Comparison of ENCODE assay signal across 7 mouse cellular contexts in genomic region chr16:63856658-63857552, GRCm38 (mm10). TPM values are rescaled to one million over a fixed set of nuclear protein-coding genes. Genes with fewer than 3 reads are reported as not detected.
A peak's percentile ranks its signal among the peaks of the same experiment; 100 is the strongest.
DNase-seq lines count a peak whose midpoint lies in the region; ATAC-seq and TF ChIP-seq lines count a peak whose summit lies in the region.

No protein-coding gene starts in this region.

- no peaks in the 10 kb centered on the region for H3K9me3 ChIP-seq in intestine, embryonic 14.5 days (ENCODE audit: control insufficient read depth, low read length)

- H3K27me3 ChIP-seq in intestine, embryonic 14.5 days (replicated peaks; ENCODE audit: control insufficient read depth, insufficient read depth, low read length), result no peaks in the 10 kb centered on the region

- H3K9ac ChIP-seq in intestine, embryonic 14.5 days (ENCODE audit: low read length), result peak overlapping the region; percentile 64

- intact Hi-C loops in left cerebral cortex, postnatal 10 days (cut with DNase I), result loop anchor here (2.0 kb wide), 1 partner anchor 866 kb away; no protein-coding TSS in a partner anchor

- peaks cover 3% of the 10 kb centered on the region; the same call in 1 of the 2 replicates for H3K4me1 ChIP-seq in intestine, embryonic 14.5 days (replicated peaks; ENCODE audit: control insufficient read depth, insufficient read depth, low read length)

- DNase-seq in brain, embryonic 14.5 days (ENCODE audit: low read depth), result peak; percentile 96
- peak; percentile 63 for DNase-seq in embryo, embryonic 11.5 days (ENCODE audit: low read depth, low spot score)
- DNase-seq in gastrocnemius, postnatal 4 days (ENCODE audit: low spot score in 2 of 2), result peak; percentile 47 to 72
- peak; percentile 90 for DNase-seq in intestine, embryonic 14.5 days (ENCODE audit: low spot score)
- peak; percentile 75 to 86 for DNase-seq in left cerebral cortex, postnatal 10 days (ENCODE audit: extremely low spot score in 1 of 2, low spot score in 2 of 2)
- peak; percentile 75 to 79 for DNase-seq in right cerebral cortex, postnatal 36 days (ENCODE audit: low spot score in 2 of 2)

- peak overlapping the region; percentile 86 for H3K4me2 ChIP-seq in intestine, embryonic 14.5 days (ENCODE audit: low read length)

- 3% methylated on average over 33 of the region's 33 CpGs for WGBS in intestine, embryonic 14.5 days

- peak; percentile 33; the same call in 1 of the 2 replicates for TF ChIP-seq POLR2A in brain, embryonic 14.5 days (IDR thresholded peaks at IDR 0.05; ENCODE audit: borderline replicate concordance, extremely low read depth, insufficient read depth, insufficient read length, poor library complexity, severe bottlenecking)

- ATAC-seq in intestine, embryonic 14.5 days (replicated peaks; ENCODE audit: low FRiP score, low TSS enrichment, low read depth), result peak; percentile 94
- ATAC-seq in megakaryocyte progenitor cell, adult 5-6 weeks (replicated peaks; ENCODE audit: poor library complexity), result peak; percentile 88

- peak overlapping the region; percentile 59 for H3K4me3 ChIP-seq in intestine, embryonic 14.5 days (ENCODE audit: low read depth, low read length)

- H3K36me3 ChIP-seq in intestine, embryonic 14.5 days (ENCODE audit: control insufficient read depth, insufficient read depth, low read length), result no peaks in the 10 kb centered on the region

- TF ChIP-seq CTCF in brain, embryonic 14.5 days (IDR thresholded peaks at IDR 0.05; ENCODE audit: borderline replicate concordance, extremely low read depth, insufficient read depth, insufficient read length), result peak; percentile 77

- H3K27ac ChIP-seq in intestine, embryonic 14.5 days (ENCODE audit: low read depth), result peak overlapping the region; percentile 67

RNA-seq across cellular contexts. Expression of gene Epha3, which starts 7.1 kb away (rescaled TPM):
- 23.0 and 28.0 TPM in 2 replicates for polyA plus RNA-seq in brain, embryonic 14.5 days (2012; rRNA removed)
- total RNA-seq in gastrocnemius, postnatal 4 days (2021), result 10 to 100 TPM in 1 of 2 experiments, 1 to 10 TPM in 1; 9.8 to 10.4 TPM
- 12.6 and 13.5 TPM in 2 replicates for polyA plus RNA-seq in intestine, embryonic 14.5 days (2014; fragmentation: Nextera tagmentation; extraction: Ambion mirVana)
- total RNA-seq in left cerebral cortex, postnatal 10 days (2021), result 10 to 100 TPM; 26.2 to 29.0 TPM
- total RNA-seq in megakaryocyte progenitor cell, adult 5-6 weeks (2015), result not detected in 2 replicates
- total RNA-seq in megakaryocyte progenitor cell, adult 5-6 weeks (2017), result not detected in 2 replicates

Comparison
In these comparisons a context has a peak if more than half of its experiments do, and no peak if none do; other contexts are left out.
1. Peak in every context shown above with its lines: DNase-seq, ATAC-seq, H3K4me3 ChIP-seq and H3K27ac ChIP-seq.
2. RNA of gene Epha3, which starts 7.1 kb away (total RNA-seq): 26.2 to 29.0 TPM in left cerebral cortex, postnatal 10 days and 9.8 to 10.4 TPM in gastrocnemius, postnatal 4 days; not detected in megakaryocyte progenitor cell, adult 5-6 weeks; every median in the first group is over 10 times any median in the second.